Mouse (Mus musculus) kidney, embryonic 16.5 days (tissue): Measurements from ENCODE around the gene Sspo. TPM values are rescaled to one million over a fixed set of nuclear protein-coding genes. Genes with fewer than 3 reads are reported as not detected.

Source experiments
- ATAC-seq: fragments of 200-750 bp; cut with Nextera tagmentation; 2 replicates; pipeline ENCODE4 v1.8.0; 2017; ENCODE audit warnings: moderate TSS enrichment; ENCODE audit not compliant: low FRiP score, low TSS enrichment
- H3K27ac ChIP-seq: fragments of 300-500 bp; sonication (generic); 2 replicates; pipeline ENCODE4 v1.5.1; 2014; ENCODE audit warnings: low read length
- H3K27me3 ChIP-seq: fragments of 300-500 bp; sonication (generic); 2 replicates; pipeline ENCODE4 v1.6.1; 2014; ENCODE audit warnings: low read length, control low read depth, mixed read lengths; ENCODE audit not compliant: insufficient read depth
- H3K36me3 ChIP-seq: fragments of 300-500 bp; sonication (generic); 2 replicates; pipeline ENCODE4 v1.6.1; 2014; ENCODE audit warnings: low read length, control low read depth, mixed read lengths; ENCODE audit not compliant: insufficient read depth
- H3K4me1 ChIP-seq: fragments of 300-500 bp; sonication (generic); 2 replicates; pipeline ENCODE4 v1.6.1; 2014; ENCODE audit warnings: low read length, control low read depth, mixed read lengths; ENCODE audit not compliant: insufficient read depth
- H3K4me2 ChIP-seq: fragments of 300-500 bp; sonication (generic); replicated peaks from 2 replicates; pipeline ENCODE4 v1.6.1; 2014; ENCODE audit warnings: low read depth, low read length
- H3K4me3 ChIP-seq: fragments of 300-500 bp; sonication (generic); 2 replicates; pipeline ENCODE4 v1.5.1; 2014; ENCODE audit warnings: mild to moderate bottlenecking, low read length
- H3K9ac ChIP-seq: fragments of 300-500 bp; sonication (generic); replicated peaks from 2 replicates; pipeline ENCODE4 v1.6.1; 2014; ENCODE audit warnings: low read length
- H3K9me3 ChIP-seq: fragments of 300-500 bp; sonication (generic); 2 replicates; pipeline ENCODE4 v1.6.1; 2016; ENCODE audit warnings: low read length, control low read depth
- WGBS: fragments of 180-500 bp; shearing (Covaris S2); extraction: QIAGEN DNeasy Blood & Tissue Kit; methylation state at CpG from one replicate; pipeline ENCODE4 v1.1.7; 2014; 5-methylcytosine and 5-hydroxymethylcytosine counted together
- polyA plus RNA-seq: library from polyadenylated mRNA; unstranded; fragments of >200 nt; fragmentation: Nextera tagmentation; extraction: Ambion mirVana; gene quantifications from 2 replicates; pipeline ENCODE4 v1.2.1, GENCODE M21; 2015

The Sspo gene
- polyA plus RNA-seq, 1 experiment from 2014 or later = 0.97 TPM

DNA sequence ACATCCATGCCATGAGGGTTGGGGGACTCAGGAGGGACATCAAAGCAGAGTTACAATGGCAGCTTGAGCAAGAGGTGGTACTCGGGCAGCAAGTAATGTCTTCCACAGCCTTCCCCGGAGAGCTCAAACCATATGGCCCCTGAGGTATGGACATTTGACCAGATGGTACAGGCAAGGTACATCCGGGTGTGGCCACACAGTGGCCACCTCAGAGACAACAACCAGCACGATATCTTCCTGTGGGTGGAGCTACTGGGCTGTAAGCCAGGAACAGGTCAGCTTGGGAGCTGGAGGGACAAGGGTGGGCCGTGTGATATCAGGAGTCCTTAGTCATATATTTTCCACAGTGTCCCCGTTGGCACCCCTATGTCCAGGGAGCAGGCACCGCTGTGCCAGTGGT lies 19.5 kb downstream of the Sspo start:
- H3K4me1 ChIP-seq = no peaks in the 10 kb centered on the region
- no peak overlapping the region for H3K27ac ChIP-seq
- H3K4me2 ChIP-seq = no peak overlapping the region
- H3K4me3 ChIP-seq = no peak overlapping the region
- H3K9me3 ChIP-seq = no peaks in the 10 kb centered on the region
- no peak for ATAC-seq
- H3K36me3 ChIP-seq = no peaks in the 10 kb centered on the region
- WGBS = 65% methylated on average over 7 of the region's 7 CpGs
- no peaks in the 10 kb centered on the region for H3K27me3 ChIP-seq
- H3K9ac ChIP-seq = no peak overlapping the region

DNA sequence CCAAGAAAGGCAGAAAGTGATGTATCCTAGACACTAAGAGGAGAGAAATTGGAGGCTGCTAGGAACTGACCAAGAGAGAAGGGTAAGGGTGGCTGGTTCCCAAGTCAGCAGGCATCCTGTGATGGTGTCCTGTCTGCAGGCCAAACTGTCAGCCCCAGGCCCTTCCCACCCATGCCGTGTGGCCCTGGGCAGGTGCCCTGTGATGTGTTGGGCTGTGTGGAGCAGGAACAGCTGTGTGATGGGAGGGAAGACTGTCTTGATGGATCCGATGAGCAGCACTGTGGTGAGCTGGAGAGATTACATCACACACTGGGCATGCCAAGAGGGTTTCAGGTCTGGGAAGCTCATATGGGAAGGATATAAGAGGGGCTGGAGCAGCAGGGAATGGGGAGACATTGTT lies 22.7 kb downstream of the Sspo start:
- ATAC-seq = no peak
- 85% methylated on average over 2 of the region's 2 CpGs for WGBS
- no peak overlapping the region for H3K27ac ChIP-seq
- H3K27me3 ChIP-seq = no peaks in the 10 kb centered on the region
- no peak overlapping the region for H3K9ac ChIP-seq
- H3K9me3 ChIP-seq = no peaks in the 10 kb centered on the region
- no peaks in the 10 kb centered on the region for H3K36me3 ChIP-seq
- no peaks in the 10 kb centered on the region for H3K4me1 ChIP-seq
- no peak overlapping the region for H3K4me3 ChIP-seq
- no peak overlapping the region for H3K4me2 ChIP-seq

DNA sequence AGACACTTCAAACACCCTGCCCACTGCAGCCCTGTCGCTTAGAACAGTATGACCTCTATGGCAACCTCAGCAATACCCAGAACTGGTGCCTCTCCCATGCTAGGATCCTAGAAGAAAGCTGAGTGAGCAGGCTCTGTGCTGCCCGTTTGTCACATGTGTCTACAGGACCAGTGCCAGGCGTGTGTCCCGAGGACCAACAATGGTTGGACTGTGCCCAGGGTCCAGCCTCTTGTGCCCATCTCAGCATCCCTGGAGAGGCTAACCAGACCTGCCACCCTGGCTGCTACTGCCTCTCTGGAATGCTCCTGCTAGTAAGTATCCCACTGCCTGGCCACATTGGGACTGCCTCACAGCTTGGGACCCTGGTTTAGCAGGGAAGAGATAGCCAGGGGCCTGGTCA lies 30.4 kb downstream of the Sspo start:
- no peaks in the 10 kb centered on the region for H3K9me3 ChIP-seq
- H3K27me3 ChIP-seq = no peaks in the 10 kb centered on the region
- H3K9ac ChIP-seq = no peak overlapping the region
- no peak overlapping the region for H3K4me3 ChIP-seq
- no peak overlapping the region for H3K4me2 ChIP-seq
- no peak overlapping the region for H3K27ac ChIP-seq
- 94% methylated on average over 4 of the region's 4 CpGs for WGBS
- ATAC-seq = no peak
- H3K36me3 ChIP-seq = no peaks in the 10 kb centered on the region
- no peaks in the 10 kb centered on the region for H3K4me1 ChIP-seq

DNA sequence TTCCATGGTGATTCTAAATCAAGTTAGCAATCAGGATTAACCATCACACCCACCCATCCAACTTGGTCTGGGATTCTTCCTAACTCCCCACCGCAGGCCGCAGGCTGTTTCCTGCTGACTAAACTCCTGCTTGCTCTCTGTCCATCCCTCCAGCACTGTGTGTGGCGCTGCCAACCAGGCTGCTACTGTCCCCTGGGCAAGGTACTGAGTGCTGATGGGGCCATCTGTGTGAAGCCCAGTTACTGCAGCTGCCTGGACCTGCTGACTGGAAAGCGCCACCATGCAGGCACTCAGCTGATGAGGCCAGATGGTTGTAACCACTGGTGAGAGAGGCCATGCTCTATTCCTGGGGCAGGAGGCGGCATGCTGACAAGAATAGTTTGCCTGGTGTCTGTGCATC lies 34.5 kb downstream of the Sspo start:
- no peak for ATAC-seq
- Histone ChIP-seq H3K36me3 (no peaks in the 10 kb centered on the region), H3K4me1 (peaks cover 3% of the 10 kb centered on the region), H3K27ac (no peak overlapping the region), H3K9ac (no peak overlapping the region), H3K4me2 (no peak overlapping the region), H3K27me3 (no peaks in the 10 kb centered on the region), H3K9me3 (no peaks in the 10 kb centered on the region), H3K4me3 (no peak overlapping the region)
- 88% methylated on average over 5 of the region's 5 CpGs for WGBS

DNA sequence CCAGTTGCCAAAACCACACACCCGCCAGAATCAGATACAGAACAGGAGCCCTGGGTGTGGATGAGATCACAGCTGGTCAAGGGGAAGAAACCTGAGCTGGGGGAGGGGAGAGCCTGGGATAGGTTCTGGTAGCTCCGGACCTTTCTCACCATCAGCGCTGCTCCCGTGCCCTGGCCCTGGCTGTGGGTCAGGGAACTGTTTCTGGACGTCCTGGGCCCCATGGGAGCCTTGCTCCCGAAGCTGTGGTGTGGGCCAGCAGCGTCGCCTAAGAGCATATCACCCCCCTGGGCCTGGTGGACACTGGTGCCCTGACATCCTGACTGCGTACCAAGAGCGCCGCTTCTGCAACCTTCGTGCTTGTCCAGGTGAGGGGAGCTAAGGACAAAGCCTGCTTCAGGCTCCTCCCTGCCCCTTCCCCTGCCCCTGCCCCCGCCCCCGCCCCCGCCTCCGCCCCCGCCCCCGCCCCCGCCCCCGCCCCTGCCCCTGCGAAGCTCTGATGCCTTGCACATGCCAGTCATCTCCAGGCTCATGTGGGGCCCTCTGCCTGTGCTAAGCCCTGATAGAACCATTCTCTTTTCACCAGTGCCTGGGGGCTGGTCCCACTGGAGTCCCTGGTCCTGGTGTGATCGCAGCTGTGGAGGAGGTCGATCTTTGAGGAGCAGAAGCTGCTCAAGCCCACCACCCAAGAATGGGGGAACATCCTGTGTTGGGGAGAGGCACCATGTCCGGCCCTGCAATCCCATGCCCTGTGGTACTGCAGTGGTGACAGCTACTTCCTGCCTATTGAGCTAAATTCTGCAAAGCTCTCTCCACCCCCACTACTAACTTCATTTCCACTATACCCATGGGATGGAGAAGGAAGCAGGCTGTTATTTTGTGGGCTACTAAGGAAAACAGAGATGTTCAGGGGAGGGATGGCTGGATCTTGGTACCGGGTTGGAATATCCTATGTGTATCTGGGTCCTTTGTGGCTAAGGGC lies 40.0 kb downstream of the Sspo start:
- no peaks in the 10 kb centered on the region for H3K9me3 ChIP-seq
- no peaks in the 10 kb centered on the region for H3K27me3 ChIP-seq
- WGBS = 8% methylated on average over 18 of the region's 25 CpGs
- H3K27ac ChIP-seq = no peak overlapping the region
- peak overlapping the region; percentile 31 for H3K4me3 ChIP-seq
- ATAC-seq = peak; percentile 55; the same call in 1 of the 2 replicates
- H3K9ac ChIP-seq = peak overlapping the region; percentile 59
- H3K4me1 ChIP-seq = peaks cover 10% of the 10 kb centered on the region
- H3K4me2 ChIP-seq = peak overlapping the region; percentile 50
- no peaks in the 10 kb centered on the region for H3K36me3 ChIP-seq

DNA sequence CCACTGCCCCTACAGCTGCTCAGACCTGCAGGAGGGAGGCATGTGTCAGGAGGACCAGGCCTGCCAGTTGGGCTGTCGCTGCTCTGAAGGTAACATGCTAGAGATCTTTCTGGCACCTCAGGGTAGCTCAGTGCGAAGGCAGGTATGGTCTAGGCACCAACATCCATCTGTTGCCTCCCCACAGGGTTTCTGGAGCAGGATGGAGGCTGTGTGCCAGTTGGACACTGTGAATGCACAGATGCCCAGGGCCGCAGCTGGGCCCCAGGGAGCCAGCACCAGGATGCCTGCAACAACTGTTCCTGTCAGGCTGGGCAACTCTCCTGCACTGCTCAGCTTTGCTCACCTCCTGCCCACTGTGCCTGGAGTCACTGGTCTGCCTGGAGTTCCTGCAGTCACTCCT lies 41.7 kb downstream of the Sspo start:
- Histone ChIP-seq H3K36me3 (no peaks in the 10 kb centered on the region), H3K4me2 (no peak overlapping the region), H3K9ac (no peak overlapping the region), H3K9me3 (no peaks in the 10 kb centered on the region), H3K4me3 (no peak overlapping the region), H3K27ac (no peak overlapping the region), H3K27me3 (no peaks in the 10 kb centered on the region), H3K4me1 (peaks cover 10% of the 10 kb centered on the region)
- 100% methylated on average over 3 of the region's 3 CpGs for WGBS
- no peak for ATAC-seq

DNA sequence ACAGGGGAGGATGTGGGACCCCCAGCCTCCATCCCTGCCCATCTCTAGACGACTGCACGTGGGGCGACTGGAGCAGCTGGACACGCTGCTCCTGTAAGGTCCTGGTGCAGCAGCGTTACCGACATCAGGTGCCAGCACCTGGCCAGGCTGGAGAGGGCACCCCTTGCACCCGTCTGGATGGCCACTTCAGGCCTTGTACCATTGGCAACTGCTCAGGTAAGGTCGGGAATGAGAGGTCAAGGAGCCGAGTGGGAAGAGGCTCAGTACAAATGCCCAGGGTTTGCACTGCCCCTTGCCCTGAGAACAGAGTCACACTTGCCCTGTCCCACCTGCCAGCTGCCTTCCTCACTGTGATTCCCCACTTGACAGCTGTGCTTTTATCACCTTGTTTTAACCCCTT lies 43.3 kb downstream of the Sspo start:
- Histone ChIP-seq H3K4me1 (peaks cover 10% of the 10 kb centered on the region), H3K27ac (no peak overlapping the region), H3K9ac (no peak overlapping the region), H3K4me2 (no peak overlapping the region), H3K27me3 (no peaks in the 10 kb centered on the region), H3K36me3 (no peaks in the 10 kb centered on the region), H3K9me3 (no peaks in the 10 kb centered on the region), H3K4me3 (no peak overlapping the region)
- ATAC-seq = no peak
- WGBS = 68% methylated on average over 9 of the region's 9 CpGs

DNA sequence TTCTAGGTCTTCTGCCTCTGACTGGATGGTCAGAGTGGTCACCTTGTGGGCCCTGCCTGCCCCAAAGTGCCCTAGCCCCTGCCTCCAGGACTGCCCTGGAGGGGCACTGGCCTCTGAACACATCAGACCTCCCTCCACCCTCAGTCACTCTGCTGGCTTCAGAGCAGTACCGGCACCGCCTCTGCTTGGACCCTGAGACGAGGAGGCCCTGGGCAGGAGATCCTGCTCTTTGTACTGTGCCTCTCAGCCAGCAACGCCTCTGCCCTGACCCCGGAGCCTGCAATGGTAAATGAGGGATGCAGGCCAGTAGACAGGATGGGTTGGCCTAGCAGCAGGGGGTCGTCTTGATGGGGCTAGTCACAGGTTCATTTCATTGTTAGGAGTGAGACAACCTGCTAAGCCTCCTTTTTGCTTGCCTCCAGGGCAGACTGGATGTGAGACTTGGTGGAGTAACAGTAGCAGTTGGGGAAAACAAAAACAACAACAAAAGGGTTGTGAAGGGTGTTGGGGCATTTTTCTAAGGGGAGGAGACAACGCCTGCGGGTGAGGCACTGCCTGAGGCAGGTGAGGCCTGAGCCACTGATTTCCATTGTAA lies 45.2 kb downstream of the Sspo start:
- H3K4me2 ChIP-seq = no peak overlapping the region
- H3K9me3 ChIP-seq = no peaks in the 10 kb centered on the region
- 27% methylated on average over 8 of the region's 8 CpGs for WGBS
- H3K4me3 ChIP-seq = no peak overlapping the region
- H3K4me1 ChIP-seq = peaks cover 2% of the 10 kb centered on the region
- H3K9ac ChIP-seq = no peak overlapping the region
- ATAC-seq = peak; percentile 52; the same call in 1 of the 2 replicates
- no peaks in the 10 kb centered on the region for H3K36me3 ChIP-seq
- H3K27me3 ChIP-seq = no peaks in the 10 kb centered on the region
- no peak overlapping the region for H3K27ac ChIP-seq

DNA sequence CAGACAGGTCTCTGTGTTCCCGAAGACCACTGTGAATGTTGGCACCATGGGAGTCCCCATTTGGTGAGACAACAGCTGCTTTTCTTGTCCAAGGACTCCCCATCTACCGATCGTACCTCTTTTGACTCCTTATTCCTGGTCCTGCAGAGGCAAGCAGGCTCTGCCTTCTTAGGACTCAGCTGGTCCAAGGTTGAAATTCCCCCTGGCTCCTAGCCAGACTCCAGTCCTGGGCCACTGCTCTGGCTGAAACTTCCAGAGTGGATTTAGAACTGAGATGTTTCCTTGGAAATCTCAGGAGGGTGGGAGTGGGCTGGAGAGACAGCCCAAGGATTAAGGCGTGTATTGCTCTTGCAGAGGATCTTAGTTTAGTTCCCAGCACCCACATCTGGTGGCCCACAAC lies 49.5 kb downstream of the Sspo start:
- Histone ChIP-seq H3K4me1 (no peaks in the 10 kb centered on the region), H3K9ac (no peak overlapping the region), H3K27ac (no peak overlapping the region), H3K4me3 (no peak overlapping the region), H3K4me2 (no peak overlapping the region), H3K36me3 (no peaks in the 10 kb centered on the region), H3K9me3 (no peaks in the 10 kb centered on the region), H3K27me3 (no peaks in the 10 kb centered on the region)
- WGBS = 84% methylated on average over 4 of the region's 4 CpGs
- ATAC-seq = no peak

DNA sequence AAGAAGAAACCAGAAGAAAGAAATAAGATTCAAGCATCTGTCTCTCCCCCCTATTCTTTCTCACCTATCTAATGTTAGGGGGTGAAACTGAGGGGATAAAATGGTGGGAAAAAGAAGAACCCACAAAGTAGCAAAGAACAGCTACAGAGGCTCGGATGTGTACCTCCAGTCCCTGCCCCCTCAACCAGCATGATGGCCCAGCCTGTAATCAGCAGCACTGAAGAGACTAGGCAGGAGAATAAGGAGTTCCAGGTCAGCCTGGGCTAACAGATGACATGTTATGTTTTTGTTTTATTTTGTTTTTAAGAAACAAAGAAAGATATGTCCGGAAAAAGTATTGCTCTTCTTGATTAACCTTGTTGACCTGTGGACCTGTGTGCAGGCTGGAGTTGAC lies 55.8 kb downstream of the Sspo start:
- no peak overlapping the region for H3K27ac ChIP-seq
- H3K4me1 ChIP-seq = peaks cover 6% of the 10 kb centered on the region
- 6% methylated on average over 2 of the region's 2 CpGs for WGBS
- H3K27me3 ChIP-seq = no peaks in the 10 kb centered on the region
- no peaks in the 10 kb centered on the region for H3K9me3 ChIP-seq
- no peak overlapping the region for H3K9ac ChIP-seq
- no peak overlapping the region for H3K4me3 ChIP-seq
- no peaks in the 10 kb centered on the region for H3K36me3 ChIP-seq
- peak overlapping the region; percentile 93; the same call in 1 of the 2 replicates for H3K4me2 ChIP-seq
- ATAC-seq = peak; percentile 60
